Mouse (Mus musculus): ENCODE data around the gene Tvp23a.

Gene Tvp23a

DNA sequence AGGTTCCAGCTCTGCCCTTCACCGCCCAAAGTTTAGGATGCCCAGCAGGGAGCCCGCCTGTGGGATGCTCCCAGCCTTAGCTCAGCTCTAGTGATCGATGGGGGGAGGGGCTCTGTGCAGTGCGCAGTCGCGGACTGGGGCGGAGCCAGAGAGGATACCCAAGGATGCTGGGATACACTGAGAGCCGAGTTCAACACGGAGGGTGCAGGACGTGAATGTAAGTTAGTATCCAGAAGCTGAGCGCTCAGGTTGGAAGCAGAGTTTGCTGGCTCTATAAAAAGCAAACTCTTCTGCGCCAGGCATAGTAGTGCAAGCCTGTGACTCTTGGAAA is at the start of gene Tvp23a:
Tvp23a (minus strand) TSS at position 99 of the 331 bp plus-strand sequence.
- peak; percentile 45 for DNase-seq (ENCODE audit: low spot score)

DNA sequence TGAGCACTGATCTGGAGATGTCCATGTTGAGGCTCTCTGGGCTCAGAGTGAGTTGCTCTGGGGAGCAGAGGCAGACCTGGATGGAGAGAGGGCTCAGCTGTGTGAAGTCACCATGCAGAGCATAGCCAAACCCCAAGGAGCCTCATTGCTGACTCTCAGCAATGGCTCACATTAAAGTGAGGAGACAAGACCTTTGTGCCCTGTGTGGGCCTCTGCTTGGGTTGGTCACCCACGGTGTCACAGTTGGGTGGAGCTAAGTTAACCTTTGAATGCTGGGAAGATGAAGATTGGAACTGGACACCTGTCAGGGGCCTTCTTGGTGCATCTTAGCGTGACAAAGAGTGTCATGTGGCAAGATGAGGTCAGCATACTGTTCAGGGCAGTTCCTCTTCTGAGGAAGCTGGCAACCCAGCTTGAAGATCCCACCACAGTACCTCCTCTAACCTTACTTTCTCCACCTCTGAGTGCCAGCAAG is 48.7 kb upstream of the Tvp23a start:
- DNase-seq (ENCODE audit: low spot score), result no peak

DNA sequence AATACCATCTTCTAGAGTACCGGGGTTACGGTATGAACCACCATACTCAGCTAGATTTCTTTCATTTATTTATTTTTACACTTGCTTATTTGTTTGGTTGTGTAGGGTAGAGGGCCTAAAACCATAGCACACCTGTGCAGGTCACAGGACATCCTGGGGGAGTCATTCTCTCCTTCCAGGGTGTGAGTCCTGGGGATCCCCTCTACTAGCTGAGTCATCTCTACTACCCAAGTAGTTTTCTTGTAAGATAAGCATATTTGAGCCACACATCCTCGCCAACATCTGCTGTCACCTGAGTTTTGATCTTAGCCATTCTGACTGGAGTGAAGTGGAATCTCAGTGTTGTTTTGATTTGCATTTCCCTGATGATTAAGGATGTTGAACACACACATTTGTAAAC is 45.4 kb upstream of the Tvp23a start:
- no peak for DNase-seq (ENCODE audit: low spot score)

DNA sequence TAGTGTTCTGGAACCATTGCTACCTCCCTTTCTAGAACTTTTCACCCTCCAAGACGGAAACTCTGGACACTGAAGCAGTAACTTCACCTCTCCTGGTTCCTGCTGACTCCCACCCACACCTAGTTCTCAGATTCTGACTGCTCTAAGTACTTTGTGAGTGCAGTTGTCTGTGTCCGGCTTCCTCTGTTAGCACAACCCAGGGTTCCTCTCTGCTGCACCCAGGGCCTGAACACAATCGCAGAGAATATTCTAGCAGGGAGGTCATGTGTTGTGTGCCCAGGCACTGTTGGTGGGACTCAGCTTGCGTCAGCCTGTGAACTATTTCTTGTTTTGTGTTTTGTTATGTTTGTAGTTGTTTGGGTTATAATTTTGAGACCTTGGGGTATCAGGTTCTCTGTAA is 44.6 kb upstream of the Tvp23a start:
- no peak for DNase-seq (ENCODE audit: low spot score)

DNA sequence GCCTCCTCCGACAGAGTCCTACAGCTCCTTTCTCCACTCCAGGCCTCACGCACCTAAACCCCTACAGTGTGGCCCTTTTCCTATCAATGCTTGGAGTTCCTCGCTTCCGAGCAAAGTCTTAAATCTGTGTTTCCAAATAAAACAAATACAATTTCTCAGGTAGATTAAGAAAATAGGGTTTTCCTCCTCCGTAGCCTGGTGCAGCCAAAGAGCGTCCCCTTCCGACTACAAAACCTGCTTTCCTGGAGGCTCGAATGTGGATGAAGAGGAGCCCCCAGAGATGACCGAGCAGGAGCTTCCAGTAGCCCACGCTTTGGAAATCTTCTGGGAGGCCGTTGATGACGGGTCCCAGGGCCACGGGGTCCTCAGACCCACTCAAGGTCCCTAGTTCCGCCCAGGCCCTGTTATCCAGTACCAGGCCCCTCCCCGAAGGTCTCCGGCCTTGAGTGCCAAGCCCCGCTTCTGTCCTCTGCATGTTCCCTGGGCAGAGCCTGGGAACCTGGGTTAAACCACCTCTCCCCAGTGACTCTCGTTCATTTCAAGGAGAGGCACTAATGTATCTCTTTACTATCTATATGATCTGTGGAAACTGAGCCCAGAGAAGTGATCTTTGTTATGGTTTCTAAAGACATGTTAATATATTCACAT is 43.5 kb upstream of the Tvp23a start:
- no peak for DNase-seq (ENCODE audit: low spot score)

DNA sequence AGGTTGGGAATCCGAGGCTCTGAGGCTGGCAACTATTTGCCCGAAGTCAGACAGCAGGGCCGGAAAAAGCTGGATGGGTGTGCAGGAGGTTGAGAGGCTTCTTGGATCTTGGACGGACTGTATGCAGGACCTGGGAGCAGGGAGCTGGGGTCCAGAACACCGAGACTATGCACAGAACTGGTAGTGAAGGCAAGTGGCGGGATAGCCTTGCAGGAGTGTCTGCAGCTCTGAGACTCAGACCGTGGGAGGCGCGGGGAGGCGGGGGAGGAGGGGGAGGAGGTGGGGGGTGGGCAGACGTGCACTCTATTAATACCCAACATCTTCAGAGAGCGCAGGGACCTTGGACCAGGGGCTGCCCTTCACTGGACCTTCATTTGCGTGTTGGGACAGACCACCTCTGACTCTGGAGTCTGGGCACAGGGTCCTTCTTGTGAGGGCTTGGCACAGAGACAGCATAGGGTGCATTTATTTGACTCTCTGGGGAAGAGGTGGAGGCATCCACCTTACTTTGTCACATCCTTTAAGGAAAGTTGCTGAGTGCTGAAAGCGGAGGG is 42.8 kb upstream of the Tvp23a start:
- DNase-seq (ENCODE audit: low spot score), result no peak

DNA sequence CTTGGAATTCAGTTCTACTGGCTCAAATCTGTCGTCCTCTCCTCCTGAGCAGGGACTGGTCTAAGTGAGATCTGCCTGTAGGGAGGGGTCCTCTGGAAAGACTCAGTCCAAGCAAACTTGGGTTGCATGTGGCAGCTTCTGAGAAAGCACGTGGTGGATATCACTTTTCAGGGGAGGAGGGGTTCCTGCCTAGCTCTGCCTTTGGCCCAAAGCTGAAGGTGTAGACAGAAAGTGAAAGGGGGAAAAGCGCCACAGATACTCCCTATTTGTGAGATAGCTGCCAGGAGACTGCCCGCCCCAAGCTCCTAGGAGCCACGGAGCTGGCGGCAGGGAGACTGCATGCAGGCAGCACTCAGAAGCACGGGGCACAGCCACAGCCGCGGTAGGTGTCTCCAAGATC is 42.3 kb upstream of the Tvp23a start:
- DNase-seq (ENCODE audit: low spot score), result peak; percentile 13

DNA sequence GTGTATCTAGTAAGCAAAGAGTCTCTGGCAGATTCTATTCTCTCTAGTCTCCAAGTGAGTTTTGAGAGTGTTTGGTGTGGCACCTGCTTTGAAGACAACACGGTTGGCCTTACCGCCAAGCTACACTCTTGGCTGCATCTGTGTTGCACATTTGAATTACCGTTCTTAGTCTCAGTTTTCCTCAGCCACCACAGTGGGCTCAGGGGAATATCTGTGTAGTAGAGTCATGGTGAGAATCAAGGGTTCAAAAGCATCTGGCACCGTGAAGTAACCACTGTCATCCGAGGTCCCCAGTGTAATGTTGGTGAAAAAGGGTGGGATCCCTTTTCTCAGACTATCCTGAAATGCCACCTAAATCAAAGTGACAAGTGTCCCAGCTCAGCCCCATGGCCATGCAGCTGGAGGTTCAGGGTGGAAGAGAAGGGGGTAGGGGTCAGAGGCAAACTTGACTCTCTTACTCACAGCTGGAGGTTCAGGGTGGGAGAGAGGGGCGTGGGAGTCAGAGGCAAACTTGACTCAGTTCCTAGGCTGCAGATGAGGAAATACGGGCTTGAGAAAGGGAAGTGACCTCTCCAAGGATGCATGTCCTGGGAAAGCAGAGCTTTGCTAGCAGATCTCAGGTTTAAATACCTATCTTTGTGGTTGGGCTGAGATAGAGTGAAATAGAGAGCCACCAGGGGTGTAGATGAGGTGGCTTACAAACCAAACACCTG is 41.8 kb upstream of the Tvp23a start:
- no peak for DNase-seq (ENCODE audit: low spot score)

DNA sequence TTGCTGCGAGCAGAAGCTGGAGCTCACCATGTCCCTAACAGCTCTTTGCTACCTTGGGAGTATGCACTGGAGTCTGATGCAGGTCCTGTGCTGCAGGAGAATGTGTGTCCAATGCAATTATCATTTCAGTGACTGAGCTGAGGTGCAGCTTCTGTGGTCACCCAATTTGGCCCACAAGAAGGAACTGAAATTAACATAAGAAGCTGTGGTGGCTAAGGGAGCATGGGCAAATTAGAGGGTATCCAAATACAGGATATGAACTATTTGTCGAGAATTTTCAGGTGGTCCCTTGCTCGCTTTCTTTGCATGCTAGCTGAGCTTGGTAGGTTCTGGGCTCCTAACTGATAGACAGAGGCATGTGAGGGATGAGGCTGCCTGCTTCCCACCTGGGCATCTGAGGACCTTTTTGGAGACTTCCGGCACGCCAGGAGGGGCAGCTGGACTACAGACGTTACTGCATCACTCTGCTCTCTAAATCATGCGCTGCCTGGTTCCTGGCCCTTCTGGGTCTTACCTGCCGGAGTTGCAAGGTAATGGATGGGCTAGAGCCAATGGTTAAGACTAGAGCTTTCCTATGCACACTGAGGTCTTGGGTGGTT is 40.8 kb upstream of the Tvp23a start:
- DNase-seq (ENCODE audit: low spot score), result no peak

DNA sequence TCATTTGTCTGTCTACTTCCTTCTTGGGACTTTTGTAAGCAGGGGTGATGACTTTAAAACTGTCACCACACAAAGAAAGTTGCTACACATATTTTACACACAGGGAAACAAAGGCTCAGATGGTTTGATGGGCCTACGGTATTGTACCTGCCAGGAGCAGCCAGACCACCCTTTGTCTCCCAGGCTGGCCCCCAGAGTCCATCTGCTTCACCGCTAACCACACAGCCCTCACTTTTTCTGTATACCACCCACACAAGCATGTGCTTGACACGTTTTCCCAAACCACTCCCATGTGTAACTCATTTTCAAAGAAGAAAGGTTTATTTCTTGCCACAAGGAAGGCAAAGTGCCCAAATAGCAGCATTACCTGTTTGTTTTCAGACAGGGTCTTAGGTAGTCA is 39.8 kb upstream of the Tvp23a start:
- no peak for DNase-seq (ENCODE audit: low spot score)

DNA sequence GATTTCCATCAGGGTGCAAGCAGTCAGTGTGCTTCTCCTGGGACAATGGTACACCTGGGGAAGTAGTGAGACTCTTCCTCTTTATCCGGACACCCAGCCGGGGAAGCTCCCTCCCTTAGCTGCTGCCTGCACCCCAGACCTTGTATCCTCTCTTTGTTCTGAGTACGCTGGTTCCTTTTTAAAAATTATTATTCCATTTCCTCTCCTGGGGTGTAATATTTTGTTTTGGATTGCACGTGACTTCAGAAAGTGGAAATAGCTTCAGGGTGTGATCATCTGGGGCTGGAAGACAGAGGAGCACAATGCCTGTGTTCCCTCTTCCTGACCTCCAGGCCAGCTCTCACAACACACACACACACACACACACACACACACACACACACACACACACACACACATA is 35.2 kb upstream of the Tvp23a start:
- DNase-seq (ENCODE audit: low spot score), result no peak

DNA sequence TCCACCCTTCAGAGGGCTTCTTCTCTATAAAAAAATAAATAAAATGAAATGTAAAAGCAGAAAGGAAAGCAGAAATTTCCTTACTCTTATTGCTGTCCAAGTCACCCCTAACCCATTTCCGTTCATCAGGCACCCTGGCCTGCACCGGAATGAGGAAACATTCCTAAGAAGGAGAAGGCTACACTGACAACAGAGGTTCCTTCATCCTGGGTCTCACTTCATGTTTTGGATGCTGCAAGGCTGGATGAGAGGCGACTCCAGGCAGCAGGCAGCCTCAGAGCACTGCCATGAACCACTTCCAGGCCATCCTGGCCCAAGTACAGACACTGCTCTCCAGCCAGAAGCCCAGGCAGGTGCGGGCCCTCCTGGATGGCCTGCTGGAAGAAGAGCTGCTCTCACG is 32.7 kb upstream of the Tvp23a start, which contains the start of gene Ciita:
Ciita (plus strand) TSS at position 203 of the 400 bp plus-strand sequence.
- DNase-seq (ENCODE audit: low spot score), result no peak

DNA sequence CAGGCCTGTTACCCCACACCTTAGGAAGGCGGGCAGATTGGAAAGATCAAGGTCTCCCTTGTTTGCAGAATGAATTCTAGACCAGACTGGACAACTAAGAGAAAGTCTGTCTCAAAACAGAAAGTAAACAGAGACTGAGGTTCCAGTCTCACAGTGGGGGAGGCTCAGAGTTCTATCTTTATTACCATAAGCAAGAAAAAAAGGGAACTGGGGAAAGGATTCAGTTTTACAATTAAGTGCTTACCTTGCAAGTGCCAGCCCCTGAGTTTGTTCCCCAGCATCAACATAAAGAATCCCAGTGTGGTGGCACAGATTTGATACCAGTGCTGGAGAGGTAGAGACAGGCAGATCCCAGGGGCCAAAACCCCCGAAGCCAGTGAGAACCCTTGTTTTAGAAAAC is 28.8 kb upstream of the Tvp23a start:
- DNase-seq (ENCODE audit: low spot score), result no peak

DNA sequence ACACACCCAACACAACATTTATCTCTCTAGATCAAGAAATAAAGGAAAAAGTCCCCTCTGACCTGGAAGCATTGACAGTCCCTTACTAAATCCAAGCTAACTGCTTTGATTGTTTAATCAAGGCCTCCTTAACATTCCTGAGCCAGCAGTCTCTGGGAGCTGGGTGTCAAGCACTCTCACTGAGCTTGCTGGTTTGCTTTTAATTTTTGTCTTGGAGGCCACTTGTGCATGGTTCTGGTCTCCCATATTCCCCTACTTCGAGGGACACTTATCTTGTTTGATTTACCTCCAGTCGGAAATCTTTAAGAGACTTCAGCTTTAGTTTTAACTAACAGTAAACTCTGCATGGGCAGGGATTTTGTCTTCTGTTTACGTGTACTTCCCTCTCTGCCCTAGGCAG is 27.8 kb upstream of the Tvp23a start:
- no peak for DNase-seq (ENCODE audit: low spot score)

DNA sequence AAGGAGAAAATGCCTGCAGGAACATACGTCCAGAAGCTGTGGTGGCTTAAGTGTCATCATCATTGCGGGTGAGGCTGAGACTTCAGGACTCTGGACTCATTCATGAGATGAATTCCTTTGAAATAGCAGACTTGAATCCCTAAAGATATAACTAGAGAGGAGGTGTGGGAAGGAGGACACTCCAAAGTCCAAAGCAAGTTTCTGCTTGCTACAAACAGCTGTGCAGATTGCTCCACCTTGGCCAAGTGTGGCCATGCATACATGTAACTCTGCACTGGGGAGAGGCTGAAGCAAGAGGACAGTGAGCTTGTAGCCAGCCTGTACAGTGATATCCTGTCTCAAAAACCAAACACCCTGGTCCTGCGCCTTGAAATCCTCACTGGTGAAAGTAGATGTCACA is 24.8 kb upstream of the Tvp23a start:
- DNase-seq (ENCODE audit: low spot score), result no peak

DNA sequence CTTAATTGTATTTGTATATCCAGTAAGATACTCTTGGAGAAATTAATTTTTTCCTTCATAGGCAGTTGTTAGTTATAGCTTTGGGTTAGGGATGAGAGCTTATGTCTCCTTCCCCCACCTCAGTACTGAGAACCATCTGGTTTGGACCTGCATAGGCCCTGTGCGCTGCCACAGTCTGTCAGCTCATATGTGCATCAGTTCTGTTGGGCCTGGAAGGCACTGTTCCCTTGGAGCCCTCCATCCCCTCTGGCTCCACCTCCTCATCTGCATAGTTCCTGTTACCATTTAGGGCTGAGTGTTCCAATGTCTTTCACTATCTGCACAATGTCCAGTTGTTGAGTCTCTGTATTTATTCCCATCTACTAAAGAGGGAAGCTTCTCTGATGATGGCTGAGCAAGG is 21.0 kb upstream of the Tvp23a start:
- no peak for DNase-seq (ENCODE audit: low spot score)

DNA sequence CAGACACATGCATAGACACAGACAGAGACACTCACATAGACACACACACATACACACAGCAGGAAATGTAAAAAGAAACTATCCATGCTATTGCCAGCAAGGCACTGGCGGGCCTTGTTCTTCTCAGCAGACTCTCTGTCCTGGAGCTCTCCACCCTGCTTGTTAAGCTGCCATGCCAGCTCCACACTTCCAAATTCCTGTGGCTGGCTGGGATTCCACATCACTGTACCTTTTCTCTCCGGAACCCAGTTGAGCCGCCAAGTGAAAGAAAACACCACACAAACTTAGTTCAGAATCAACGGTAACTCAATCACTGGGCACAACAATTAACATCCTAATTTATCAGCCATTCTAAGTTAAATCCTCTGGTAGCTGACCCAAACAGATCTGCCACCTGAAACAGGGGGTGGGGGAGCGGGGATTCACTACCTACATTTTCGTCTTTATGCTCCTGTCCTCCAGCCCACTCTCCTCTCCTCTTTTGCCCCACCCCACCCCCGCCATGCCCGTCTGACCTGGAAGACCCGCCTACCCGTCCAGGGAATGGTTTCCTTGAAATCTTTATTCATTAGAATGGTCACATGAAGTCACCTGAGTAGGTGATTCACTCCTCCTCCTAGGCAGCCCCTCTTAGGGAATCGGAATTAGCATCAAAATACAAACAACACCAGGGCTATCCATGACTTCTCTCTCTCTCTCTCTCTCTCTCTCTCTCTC is 20.4 kb upstream of the Tvp23a start:
- no peak for DNase-seq (ENCODE audit: low spot score)

DNA sequence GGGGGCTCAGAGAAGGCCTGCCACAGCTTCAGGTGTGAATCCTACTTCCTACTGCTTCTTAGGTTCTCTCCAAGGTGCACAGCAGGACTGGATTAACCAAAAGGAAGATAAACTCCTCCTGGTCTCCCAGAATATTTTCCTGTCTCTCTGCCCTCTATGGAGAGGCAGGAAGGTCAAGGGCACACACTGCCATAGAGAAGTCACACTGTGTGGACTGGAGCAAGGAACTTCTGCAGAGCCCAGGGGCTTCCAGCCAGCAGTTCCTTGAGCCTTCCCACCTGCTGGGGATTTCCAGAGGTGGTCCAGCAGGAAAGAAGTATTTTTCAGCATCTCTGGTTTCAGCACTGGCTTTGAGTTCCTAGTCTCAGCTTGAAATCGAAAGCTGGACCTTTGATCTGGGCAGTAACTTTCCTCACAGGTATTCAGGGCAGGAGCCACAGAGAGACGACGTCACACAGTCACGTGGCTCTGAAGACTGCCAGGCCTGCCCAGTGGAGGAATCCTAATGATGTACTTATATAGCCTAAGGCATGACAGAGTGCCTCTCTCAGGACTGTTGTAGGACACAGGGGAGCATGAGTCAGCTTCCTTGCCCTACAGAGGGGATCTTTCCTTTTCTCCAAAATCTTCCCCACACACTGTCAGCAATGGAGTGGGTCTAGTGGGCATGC is 18.0 kb upstream of the Tvp23a start:
- DNase-seq (ENCODE audit: low spot score), result no peak

DNA sequence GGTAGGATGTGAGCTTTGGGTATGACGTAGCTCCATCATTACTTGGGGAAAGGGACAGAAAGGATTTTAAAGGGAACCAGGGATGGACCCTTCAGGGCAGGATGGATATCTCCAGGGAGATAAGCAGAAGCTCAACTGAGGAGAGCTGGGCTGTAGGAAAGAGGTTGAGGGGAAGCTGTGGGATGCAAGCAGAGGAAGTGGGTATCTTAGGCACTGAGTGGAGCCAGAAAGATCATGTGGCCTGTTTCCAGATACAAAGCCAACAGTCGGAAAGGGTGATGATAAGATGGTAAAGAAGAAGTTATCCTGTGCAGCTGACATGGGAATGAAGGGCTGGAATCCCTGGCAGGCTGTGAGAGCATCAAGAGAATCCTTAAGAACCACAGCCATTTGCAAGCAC is 14.0 kb upstream of the Tvp23a start:
- no peak for DNase-seq (ENCODE audit: low spot score)

DNA sequence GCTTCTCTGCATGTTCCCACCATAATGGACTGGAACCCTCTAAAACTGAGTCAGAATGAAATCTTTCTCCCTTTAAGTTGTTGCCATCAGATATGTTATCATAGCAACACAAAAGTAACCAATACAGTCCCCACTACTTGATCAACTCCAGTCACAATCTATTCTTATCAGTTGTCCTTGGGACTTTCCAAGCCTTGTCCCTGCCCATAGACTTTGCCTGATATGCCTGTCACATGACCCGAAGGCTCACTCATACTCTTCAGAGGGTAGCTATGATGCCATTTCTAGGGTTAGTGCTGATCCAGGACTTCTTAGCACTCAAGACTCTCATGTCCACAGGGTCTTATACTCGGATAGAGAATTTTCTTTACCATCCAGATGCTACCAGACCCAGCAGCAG is 13.0 kb upstream of the Tvp23a start:
- no peak for DNase-seq (ENCODE audit: low spot score)

DNA sequence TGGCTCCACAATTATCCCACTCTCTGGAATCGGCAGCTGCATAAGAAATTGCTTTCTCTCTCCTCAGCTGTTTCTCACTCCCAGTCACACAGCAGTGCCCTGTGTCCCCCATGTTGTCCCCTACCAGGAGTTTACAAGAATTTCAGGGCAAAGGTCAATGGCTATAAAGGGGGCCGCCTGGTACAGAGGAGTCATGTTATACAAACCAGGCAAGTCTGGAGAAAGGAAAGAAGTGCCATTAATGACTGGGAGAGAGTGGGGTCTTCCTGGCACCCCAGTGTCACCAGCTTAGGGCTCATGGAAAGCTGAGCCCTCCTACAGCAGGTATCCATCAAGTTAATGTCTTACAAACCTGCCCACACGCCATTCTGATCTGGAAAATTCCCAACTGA is 7.4 kb upstream of the Tvp23a start:
- no peak for DNase-seq (ENCODE audit: low spot score)

Measured in ovary, postnatal 36 days (tissue).